Mouse (Mus musculus) macrophage (primary cell): Measurements from ENCODE around the gene Zfp871. TPM values are rescaled to one million over a fixed set of nuclear protein-coding genes. Genes with fewer than 3 reads are reported as not detected.

Experiments
- H3K27ac ChIP-seq: fragments of 350-480 bp; formaldehyde crosslinking; 2 replicates; pipeline ENCODE4 v1.9.0; 2021
- H3K36me3 ChIP-seq: fragments of 350-480 bp; formaldehyde crosslinking; 2 replicates; pipeline ENCODE4 v1.9.0; 2021; ENCODE audit errors: inconsistent target
- H3K4me3 ChIP-seq: fragments of 350-480 bp; formaldehyde crosslinking; 2 replicates; pipeline ENCODE4 v1.9.0; 2021; ENCODE audit errors: inconsistent target
- H3K79me2 ChIP-seq: fragments of 350-480 bp; formaldehyde crosslinking; 2 replicates; pipeline ENCODE4 v1.9.0; 2021; ENCODE audit errors: inconsistent target
- WGBS: methylation state at CpG from one replicate; pipeline ENCODE4 v1.1.7; 2026; ENCODE audit warnings: inconsistent platforms; ENCODE audit not compliant: missing documents; 5-methylcytosine and 5-hydroxymethylcytosine counted together
- polyA plus RNA-seq: library from polyadenylated mRNA; stranded (reverse); fragments of 250-400 nt; gene quantifications from 3 replicates; pipeline ENCODE4 v1.2.4, GENCODE M21; 2018; ENCODE audit warnings: inconsistent platforms
- total RNA-seq, 78 experiments: library from RNA; depleted of rRNA; stranded (reverse); fragments of 250-400 nt; gene quantifications; 1 replicate in 9 of 78; 2 replicates in 24 of 78; 3 replicates in 43 of 78; 4 replicates in 2 of 78; pipeline ENCODE4 v1.2.4; 2018; ENCODE audit warnings: inconsistent platforms in 56 of 78

Zfp871 gene
- total RNA-seq (2018; cell fraction: chromatin; rRNA removed) = 100 to 1,000 TPM in 24 of 26 experiments, 10 to 100 TPM in 2; 87.6 to 263 (median 140) TPM
- total RNA-seq (2018; cell fraction: cytosol; rRNA removed) = 10 to 100 TPM; 15.0 to 37.1 (median 26.2) TPM
- total RNA-seq (2018; cell fraction: nucleus; rRNA removed) = 100 to 1,000 TPM in 8 of 26 experiments, 10 to 100 TPM in 18; 55.1 to 123 (median 86.3) TPM
- polyA plus RNA-seq = 7.9 to 14.1 TPM (median 13.0 TPM) in 3 replicates

DNA sequence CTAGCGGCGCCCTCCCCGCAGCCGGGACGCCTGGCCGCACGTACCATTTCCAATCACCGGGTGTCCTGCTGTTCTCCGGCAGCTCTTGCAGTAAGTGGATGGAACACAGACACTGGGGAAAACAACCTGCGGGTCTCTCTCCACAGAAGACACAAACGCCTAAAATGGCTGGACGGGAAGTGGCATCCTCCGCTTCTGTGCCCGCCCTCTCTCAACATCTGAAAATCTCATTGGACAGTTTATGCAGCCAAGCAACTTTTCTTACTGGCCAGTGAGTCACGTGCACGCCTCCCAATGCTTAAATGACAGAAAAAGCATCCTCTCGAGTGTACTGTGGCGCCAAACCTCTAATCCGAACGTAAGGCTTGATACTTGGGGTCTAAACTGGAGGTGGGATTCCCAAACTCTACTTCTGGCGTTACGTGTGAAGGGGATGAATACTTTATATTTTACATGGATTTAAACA, at the start of gene Zfp871:
TSS of gene Zfp871 (minus strand) at position 194 of the 466 bp plus-strand sequence.
- H3K27ac ChIP-seq = peak within 1 kb of the TSS; percentile 47
- peak within 1 kb of the TSS; percentile 64 for H3K4me3 ChIP-seq
- WGBS = under 1% methylated on average over 22 of the region's 22 CpGs
- H3K36me3 ChIP-seq = peaks cover 14% of the 10 kb centered on the region
- H3K79me2 ChIP-seq = peaks cover 49% of the 10 kb centered on the region

DNA sequence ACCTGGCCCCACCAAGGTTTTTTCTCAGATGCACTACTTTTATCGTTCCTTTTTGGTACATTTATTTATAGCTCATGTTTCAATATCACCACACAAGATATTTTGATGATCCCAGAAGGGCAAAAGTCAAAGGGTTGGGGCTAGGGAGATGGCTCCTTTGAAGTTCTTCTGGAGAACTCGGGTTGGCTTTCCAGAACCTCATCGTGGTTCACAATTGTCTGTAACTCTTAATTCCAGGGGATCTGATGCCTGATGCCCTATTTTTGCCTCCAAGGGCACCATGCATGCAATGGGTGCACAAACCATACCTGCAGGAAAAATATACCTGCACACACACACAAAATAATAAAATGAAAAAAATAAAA, 42.3 kb upstream of the Zfp871 start:
- Histone ChIP-seq H3K27ac (no peak overlapping the region), H3K36me3 (no peaks in the 10 kb centered on the region), H3K4me3 (peak overlapping the region; percentile 65), H3K79me2 (peaks cover 31% of the 10 kb centered on the region)
- WGBS = 43% methylated on average over 3 of the region's 3 CpGs

DNA sequence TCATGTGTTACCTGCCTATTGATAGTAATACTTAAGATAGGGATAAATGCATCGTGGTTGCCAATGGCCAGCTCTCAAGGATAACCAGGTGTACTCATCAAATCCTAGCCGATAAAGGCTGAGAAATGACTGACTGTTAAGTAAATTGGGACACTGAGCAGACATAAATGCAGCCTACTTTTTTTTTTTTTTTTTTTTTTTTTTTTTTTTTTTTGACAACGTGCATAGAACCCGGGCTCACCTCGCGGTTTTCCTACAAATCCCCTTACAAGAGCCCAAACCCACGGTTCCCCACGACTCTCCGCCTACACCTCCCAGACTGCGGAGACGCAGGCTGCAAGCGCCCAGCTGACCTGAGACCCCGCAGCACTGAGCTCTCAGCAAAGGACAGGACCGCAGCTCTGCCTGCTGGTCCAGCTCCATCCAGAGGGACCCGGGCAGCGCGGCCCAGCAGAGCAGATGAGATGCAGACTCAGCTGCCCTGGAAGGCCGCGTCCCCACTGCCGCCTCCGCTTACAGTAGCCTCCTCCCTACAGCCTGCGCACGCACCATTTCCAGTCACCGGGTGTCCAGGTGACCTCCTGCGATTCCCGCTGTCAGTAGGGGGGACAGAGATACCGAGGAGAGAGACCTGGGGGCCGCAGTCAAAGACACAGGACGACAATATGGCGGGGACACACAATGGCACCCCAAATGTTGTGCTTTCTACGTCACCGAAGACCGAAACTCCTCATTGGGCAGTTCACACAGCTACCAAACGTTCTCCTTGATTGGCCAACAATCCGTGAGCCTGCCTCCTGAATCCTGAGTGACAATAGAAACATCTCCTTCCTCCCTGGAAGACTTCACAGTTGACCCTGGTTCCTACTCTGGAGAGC, 41.7 kb upstream of the Zfp871 start, which contains the start of gene Zfp799:
TSS of gene Zfp799 (minus strand) at position 722 of the 878 bp plus-strand sequence.
- 4% methylated on average over 34 of the region's 35 CpGs for WGBS
- no peaks in the 10 kb centered on the region; the same call in 1 of the 2 replicates for H3K36me3 ChIP-seq
- 0 out of 2 replicates have a peak within 1 kb of the TSS, but pooled peaks have one; percentile 22 for H3K27ac ChIP-seq
- peak within 1 kb of the TSS; percentile 65 for H3K4me3 ChIP-seq
- peaks cover 37% of the 10 kb centered on the region for H3K79me2 ChIP-seq

DNA sequence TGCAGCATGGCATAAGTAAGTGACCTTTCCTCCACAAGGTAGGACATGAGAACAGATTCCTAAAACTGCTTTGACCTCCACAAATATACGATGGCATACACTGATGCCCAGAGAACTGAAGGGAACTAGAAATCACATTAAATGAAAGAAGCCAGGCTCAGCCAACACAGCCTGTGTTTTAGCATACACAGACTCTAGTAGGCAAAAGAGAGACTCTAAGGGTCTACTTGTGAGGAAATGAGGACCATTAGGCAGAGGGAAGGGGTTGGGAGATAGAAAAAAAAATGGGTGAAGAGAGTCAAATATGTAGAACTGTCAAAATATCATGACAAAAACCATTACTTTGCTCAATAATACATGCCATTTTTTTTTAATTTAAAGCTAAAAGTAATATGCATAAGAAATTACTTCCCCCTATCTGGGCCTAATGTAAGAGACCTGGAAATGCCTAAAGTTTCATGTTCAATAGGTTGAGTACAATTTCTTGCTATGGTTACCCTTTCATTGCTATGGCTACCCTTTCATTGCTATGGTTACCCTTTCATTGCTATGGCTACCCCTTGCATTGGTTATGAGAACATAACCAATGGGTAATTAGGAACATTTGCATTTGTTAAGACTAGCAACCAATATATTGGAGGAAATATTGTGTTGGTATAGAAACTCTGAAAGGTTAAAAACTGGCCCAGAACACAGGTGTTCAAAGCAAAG, 28.1 kb upstream of the Zfp871 start:
- Histone ChIP-seq H3K36me3 (peaks cover 27% of the 10 kb centered on the region), H3K27ac (no peak overlapping the region), H3K4me3 (no peak overlapping the region), H3K79me2 (no peaks in the 10 kb centered on the region)
- WGBS = 100% methylated on average over 1 of the region's 1 CpGs

DNA sequence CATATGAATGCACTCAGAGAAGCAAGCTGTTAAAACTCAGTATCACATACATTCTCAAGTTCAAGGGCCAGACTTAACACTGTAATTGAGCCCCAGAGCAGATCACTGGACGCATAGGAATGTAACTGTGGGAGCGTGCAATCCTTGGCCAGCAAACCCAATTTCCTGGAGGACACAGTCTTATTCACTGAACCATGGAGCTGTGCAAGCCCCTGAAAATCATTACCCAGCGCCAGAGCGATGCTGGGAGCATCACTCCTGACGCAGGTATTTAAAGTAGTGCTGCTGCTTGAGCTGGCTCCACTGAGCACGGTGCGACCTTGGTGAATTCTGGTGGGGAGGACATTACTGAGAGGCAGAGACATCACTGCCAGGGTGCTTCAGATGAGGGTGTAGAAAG, 26.0 kb upstream of the Zfp871 start:
- 96% methylated on average over 7 of the region's 7 CpGs for WGBS

DNA sequence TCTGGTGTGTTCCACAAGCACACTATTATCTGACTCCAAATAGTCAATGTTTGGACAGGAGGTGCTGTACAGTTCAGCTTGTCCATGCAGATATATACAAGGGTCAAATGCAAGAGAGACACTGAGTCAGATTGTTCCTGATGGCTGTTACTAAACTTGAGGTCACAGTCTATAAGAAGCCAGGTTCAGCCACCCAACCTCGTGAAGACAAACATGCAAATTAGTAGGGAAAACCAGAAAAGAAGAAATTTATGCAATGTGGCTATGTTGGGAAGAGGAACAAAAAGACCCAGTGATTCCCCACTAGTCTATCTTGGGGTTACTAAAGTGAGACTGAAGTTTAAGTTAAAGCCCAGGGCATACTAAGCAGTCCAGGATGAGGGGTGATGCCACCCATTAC, 22.6 kb upstream of the Zfp871 start:
- H3K27ac ChIP-seq = no peak overlapping the region
- no peak overlapping the region for H3K4me3 ChIP-seq
- no peaks in the 10 kb centered on the region for H3K79me2 ChIP-seq
- no peaks in the 10 kb centered on the region for H3K36me3 ChIP-seq
- 11% methylated on average over 1 of the region's 1 CpGs for WGBS

More for the DNA sequence above, 26.0 kb upstream of the Zfp871 start:
- Histone ChIP-seq H3K79me2 (no peaks in the 10 kb centered on the region), H3K36me3 (peaks cover 8% of the 10 kb centered on the region), H3K27ac (no peak overlapping the region), H3K4me3 (no peak overlapping the region)

DNA sequence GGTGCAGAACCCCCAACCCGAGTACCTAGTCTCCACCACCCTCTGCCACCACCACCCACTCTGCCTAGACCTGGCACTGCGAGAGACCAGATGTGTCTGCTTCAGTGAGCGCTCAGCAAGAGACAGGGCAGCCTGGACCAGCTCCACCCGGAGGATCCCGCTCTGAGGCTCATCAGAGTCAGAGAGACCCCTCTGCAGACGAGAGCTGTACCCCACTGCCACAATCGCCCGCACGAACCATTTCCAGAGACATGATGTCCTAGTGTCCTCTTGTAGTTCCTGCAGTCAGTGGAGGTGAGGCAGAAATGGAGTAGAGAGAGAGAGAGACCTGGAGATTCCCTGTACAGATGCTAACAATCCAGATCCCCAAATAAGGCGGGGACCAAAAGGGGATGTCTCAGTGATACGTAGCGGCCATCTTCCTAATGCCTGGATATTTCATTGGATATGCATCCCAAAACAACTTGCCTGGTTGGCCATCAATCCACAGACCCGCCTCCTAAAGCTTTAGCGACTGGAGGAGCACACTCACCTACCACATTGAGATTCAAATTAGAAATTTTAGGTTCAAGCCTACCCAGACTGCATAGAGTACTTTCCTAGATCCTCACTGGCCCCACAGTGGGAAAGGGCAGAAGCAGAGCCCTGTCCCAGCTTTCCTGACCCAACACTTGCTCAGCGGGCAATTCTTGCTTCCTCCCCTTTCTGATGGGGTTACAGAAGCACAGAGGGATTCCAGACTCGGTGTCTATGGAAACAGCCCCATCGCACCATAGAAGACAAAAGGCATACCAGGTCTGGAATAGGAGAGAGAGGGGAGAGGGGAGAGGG, 21.7 kb upstream of the Zfp871 start, which contains the start of gene Zfp811:
TSS of gene Zfp811 (minus strand) at position 388 of the 831 bp plus-strand sequence.
- no peak within 1 kb of the TSS for H3K4me3 ChIP-seq
- no peaks in the 10 kb centered on the region for H3K36me3 ChIP-seq
- no peaks in the 10 kb centered on the region for H3K79me2 ChIP-seq
- H3K27ac ChIP-seq = no peak within 1 kb of the TSS
- WGBS = 17% methylated on average over 14 of the region's 17 CpGs

DNA sequence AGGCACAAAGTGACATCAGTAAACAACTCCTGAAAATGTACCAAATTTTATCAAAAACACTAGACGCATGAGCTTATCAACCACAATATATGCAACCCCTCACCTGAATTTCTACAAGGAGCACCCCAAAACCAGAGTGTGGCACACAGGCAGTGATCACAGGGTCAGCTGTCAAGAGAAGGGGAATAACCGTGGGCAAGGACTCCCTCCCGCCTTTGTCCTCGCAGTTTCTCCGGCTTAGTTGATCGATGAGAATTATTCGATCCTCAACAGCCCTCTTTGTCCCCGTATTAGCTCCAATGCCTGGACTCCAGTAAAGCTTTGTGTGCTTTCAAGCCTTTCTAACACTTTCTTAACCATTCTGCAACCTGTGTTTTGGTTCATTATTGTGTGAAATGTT, 20.8 kb upstream of the Zfp871 start:
- no peaks in the 10 kb centered on the region for H3K36me3 ChIP-seq
- H3K4me3 ChIP-seq = no peak overlapping the region
- H3K79me2 ChIP-seq = no peaks in the 10 kb centered on the region
- H3K27ac ChIP-seq = no peak overlapping the region
- 21% methylated on average over 8 of the region's 8 CpGs for WGBS

DNA sequence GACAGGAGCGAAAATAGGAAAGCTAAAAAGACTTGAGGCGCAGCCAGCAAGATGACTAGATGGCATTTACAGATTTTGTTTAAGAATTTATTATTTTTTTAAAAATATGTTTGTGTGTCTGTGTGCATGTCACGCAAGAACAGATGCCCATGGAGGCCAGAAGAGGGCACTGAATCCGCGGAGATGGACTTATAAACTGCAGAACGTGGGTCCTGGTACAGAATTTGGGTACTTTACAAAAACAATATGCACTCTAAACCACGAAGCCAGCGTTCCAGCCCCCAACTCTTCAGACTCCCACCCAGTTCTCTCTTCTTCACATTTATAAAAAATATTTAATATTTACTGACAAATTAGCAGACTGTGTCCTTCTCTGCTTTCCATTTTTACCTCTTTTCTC, 1.2 kb upstream of the Zfp871 start:
- no peak overlapping the region for H3K4me3 ChIP-seq
- H3K79me2 ChIP-seq = peaks cover 38% of the 10 kb centered on the region
- H3K36me3 ChIP-seq = peaks cover 2% of the 10 kb centered on the region; the same call in 1 of the 2 replicates
- H3K27ac ChIP-seq = no peak overlapping the region
- WGBS = 92% methylated on average over 8 of the region's 8 CpGs

DNA sequence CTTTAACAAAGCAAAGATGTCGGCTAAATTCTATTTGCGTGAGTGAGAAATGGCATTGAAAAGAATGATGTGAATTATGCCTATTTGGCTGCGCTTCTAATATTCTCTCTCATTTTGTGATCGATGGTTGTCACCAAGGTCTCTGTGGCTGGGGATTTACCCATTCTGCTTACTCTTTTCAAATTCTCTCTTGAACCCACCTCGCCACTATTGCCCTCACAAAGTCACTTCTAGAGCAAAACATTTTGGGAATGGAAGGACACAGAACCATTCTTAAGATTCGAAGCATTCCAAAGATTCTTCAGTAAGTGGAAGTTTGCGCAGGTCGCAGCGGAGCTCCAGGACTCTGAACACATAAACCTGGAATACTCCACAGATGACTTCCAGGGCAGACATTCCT, 489 bp upstream of the Zfp871 start:
- Histone ChIP-seq H3K27ac (peak overlapping the region; percentile 47; the same call in 1 of the 2 replicates), H3K4me3 (peak overlapping the region; percentile 64), H3K79me2 (peaks cover 44% of the 10 kb centered on the region), H3K36me3 (peaks cover 9% of the 10 kb centered on the region; the same call in 1 of the 2 replicates)
- 32% methylated on average over 9 of the region's 9 CpGs for WGBS

DNA sequence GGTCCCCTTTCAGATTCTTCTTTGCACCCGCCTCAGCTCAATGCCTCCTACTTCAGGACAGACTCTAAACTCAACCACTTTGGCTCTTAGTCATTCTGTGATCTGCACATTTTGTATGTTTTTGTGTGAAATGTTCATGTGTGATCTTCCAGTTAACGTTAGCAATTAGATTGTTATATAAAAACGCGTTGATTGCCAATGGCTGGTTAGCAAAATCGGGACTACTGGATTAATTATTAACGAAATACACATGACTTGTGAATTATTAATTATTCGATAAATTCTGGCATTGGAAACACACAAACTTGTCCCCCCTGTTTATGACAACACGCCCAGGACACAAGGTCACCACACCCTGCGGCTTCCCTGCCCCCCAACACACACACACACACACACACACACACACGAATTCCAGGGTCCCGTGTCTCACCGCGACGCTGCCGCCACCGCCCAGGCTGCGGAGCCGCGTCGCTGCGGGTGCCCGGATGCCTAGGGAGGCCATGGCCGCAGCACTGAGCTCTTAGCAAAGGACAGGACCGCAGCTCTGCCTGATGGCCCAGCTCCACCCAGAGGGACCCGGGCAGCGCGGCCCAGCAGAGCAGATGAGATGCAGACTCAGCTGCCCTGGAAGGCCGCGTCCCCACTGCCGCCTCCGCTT, 522 bp downstream of the Zfp871 start:
- H3K4me3 ChIP-seq = peak overlapping the region; percentile 64
- H3K36me3 ChIP-seq = peaks cover 19% of the 10 kb centered on the region
- 2% methylated on average over 15 of the region's 31 CpGs for WGBS
- H3K27ac ChIP-seq = peak overlapping the region; percentile 47
- H3K79me2 ChIP-seq = peaks cover 55% of the 10 kb centered on the region

DNA sequence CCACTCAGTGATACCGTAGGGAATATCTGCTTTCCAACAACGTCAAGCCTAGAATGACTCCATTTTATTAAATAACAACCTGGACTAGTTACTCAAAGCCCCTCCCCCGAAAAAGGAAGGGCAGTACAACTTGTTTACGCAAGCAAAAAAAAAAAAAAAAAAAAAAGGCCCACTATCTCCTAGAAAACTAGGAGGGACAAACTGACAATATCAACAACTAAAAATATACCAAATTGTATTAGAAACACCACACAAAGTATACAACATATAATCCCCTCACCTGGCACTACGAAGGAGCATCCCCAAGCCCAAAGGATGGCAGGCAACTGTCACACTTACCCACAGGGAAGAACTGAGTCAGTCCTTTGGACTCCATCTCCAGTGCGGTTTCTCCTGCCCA, 1.1 kb downstream of the Zfp871 start:
- H3K79me2 ChIP-seq = peaks cover 61% of the 10 kb centered on the region
- H3K27ac ChIP-seq = no peak overlapping the region
- peak overlapping the region; percentile 64 for H3K4me3 ChIP-seq
- 69% methylated on average over 4 of the region's 6 CpGs for WGBS
- H3K36me3 ChIP-seq = peaks cover 20% of the 10 kb centered on the region

DNA sequence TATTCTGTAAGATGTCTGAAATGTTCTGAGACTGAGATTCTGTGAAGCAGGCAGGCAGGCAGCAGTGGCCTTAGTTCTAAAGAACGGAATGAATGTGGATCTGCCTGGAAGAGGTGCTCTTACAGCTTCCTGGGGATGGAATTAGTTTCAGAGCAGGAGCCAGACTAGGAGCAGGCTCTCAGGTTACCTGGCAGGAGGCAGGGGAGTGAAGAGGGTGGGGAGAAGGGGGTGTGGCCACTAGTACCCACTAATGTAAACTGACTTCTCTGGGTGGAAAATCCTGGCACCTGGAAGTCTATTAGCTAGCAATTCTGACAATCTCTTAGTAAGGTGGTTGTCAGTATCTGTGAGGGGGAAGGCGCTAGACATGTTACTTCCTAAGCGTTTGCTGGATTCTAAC, 2.4 kb downstream of the Zfp871 start:
- H3K36me3 ChIP-seq = peaks cover 20% of the 10 kb centered on the region
- H3K4me3 ChIP-seq = no peak overlapping the region
- no peak overlapping the region for H3K27ac ChIP-seq
- H3K79me2 ChIP-seq = peaks cover 74% of the 10 kb centered on the region
- 100% methylated on average over 3 of the region's 3 CpGs for WGBS
